Comparison of ENCODE assay signal across 10 mouse cellular contexts in genomic region chr12:35331303-35331702, GRCm38 (mm10).
DNase-seq lines count a peak whose midpoint lies in the region; ATAC-seq and TF ChIP-seq lines count a peak whose summit lies in the region.
"Had no signal": no experiment of that assay in that cellular context is flagged by ENCODE, and none has a peak within 500 bp of the region (broad histone marks: within the 10 kb centered on the region; RNA-seq: fewer than 3 reads in every experiment).

No protein-coding gene starts in this region.

- no peak for TF ChIP-seq EP300 in liver, postnatal 0 days (IDR thresholded peaks at IDR 0.05; ENCODE audit: low read depth)

- H3K9me3 ChIP-seq in neural tube, embryonic 11.5 days (ENCODE audit: control insufficient read depth, low read length) = no peaks in the 10 kb centered on the region
- no peaks in the 10 kb centered on the region for H3K9me3 ChIP-seq in neural tube, embryonic 15.5 days (replicated peaks)
- H3K9me3 ChIP-seq in liver, postnatal 0 days (ENCODE audit: low read length) = no peaks in the 10 kb centered on the region
- H3K9me3 ChIP-seq: liver, embryonic 13.5 days had no signal

- DNase-seq in embryo, embryonic 10 days (ENCODE audit: low spot score) = peak; percentile 23
- DNase-seq in embryo, embryonic 11 days = no peak
- DNase-seq in neural tube, embryonic 11.5 days (ENCODE audit: low spot score) = peak; percentile 10
- peak; percentile 43 for DNase-seq in liver, postnatal 0 days
- no peak for DNase-seq in ovary, adult 18-20 months (ENCODE audit: low spot score)
- no peak for DNase-seq in gastrocnemius, postnatal 14 days
- no peak for DNase-seq in adrenal gland, adult (ENCODE audit: inconsistent age in 2 of 2, low spot score in 1 of 2)
- DNase-seq: liver, embryonic 13.5 days; right cerebral cortex, postnatal 25 days had no signal

- no peak overlapping the region for H3K9ac ChIP-seq in neural tube, embryonic 11.5 days (ENCODE audit: low read length)
- H3K9ac ChIP-seq in neural tube, embryonic 15.5 days (replicated peaks) = no peak overlapping the region
- H3K9ac ChIP-seq in liver, postnatal 0 days (replicated peaks) = no peak overlapping the region
- H3K9ac ChIP-seq: liver, embryonic 13.5 days had no signal

- TF ChIP-seq CTCF in liver, postnatal 0 days (IDR thresholded peaks at IDR 0.05; ENCODE audit: low read depth) = peak; percentile 77

- 91% methylated on average over 3 of the region's 3 CpGs for WGBS in neural tube, embryonic 11.5 days
- whole genome bisulfite sequencing in neural tube, embryonic 15.5 days = 97% methylated on average over 3 of the region's 3 CpGs
- 88% methylated on average over 3 of the region's 3 CpGs for WGBS in liver, postnatal 0 days (ENCODE audit: insufficient replicate concordance)

- no peaks in the 10 kb centered on the region for H3K4me1 ChIP-seq in neural tube, embryonic 11.5 days (ENCODE audit: control insufficient read depth, insufficient read depth, low read length)
- H3K4me1 ChIP-seq in neural tube, embryonic 15.5 days = no peaks in the 10 kb centered on the region
- H3K4me1 ChIP-seq in liver, postnatal 0 days (ENCODE audit: insufficient read depth) = no peaks in the 10 kb centered on the region
- H3K4me1 ChIP-seq: liver, embryonic 13.5 days had no signal

- intact Hi-C loops in gastrocnemius, postnatal 14 days (cut with DNase I; ENCODE audit: low total_unique reads) = loop anchor here (10.0 kb wide), 1 partner anchor 107 kb away; no protein-coding TSS in a partner anchor

- ATAC-seq in neural tube, embryonic 11.5 days (ENCODE audit: insufficient read depth, low FRiP score, low TSS enrichment) = no peak
- ATAC-seq in neural tube, embryonic 15.5 days (ENCODE audit: low FRiP score) = no peak
- no peak for ATAC-seq in liver, postnatal 0 days

- H3K4me3 ChIP-seq in neural tube, embryonic 11.5 days (ENCODE audit: low read depth, low read length) = no peak overlapping the region
- no peak overlapping the region for H3K4me3 ChIP-seq in neural tube, embryonic 15.5 days (replicated peaks)
- H3K4me3 ChIP-seq in liver, postnatal 0 days (ENCODE audit: low read depth, low read length) = no peak overlapping the region
- H3K4me3 ChIP-seq: liver, embryonic 13.5 days had no signal

- no peak overlapping the region for H3K27ac ChIP-seq in neural tube, embryonic 11.5 days (ENCODE audit: low read depth, low read length)
- no peak overlapping the region for H3K27ac ChIP-seq in neural tube, embryonic 15.5 days (replicated peaks)
- H3K27ac ChIP-seq in liver, postnatal 0 days (ENCODE audit: low read depth) = no peak overlapping the region
- H3K27ac ChIP-seq: liver, embryonic 13.5 days had no signal

- no peaks in the 10 kb centered on the region for H3K36me3 ChIP-seq in neural tube, embryonic 11.5 days (ENCODE audit: control insufficient read depth, insufficient read depth, low read length)
- H3K36me3 ChIP-seq in neural tube, embryonic 15.5 days = no peaks in the 10 kb centered on the region
- H3K36me3 ChIP-seq in liver, postnatal 0 days (replicated peaks; ENCODE audit: insufficient read depth, low read length) = no peaks in the 10 kb centered on the region
- H3K36me3 ChIP-seq: liver, embryonic 13.5 days had no signal

- no peak overlapping the region for H3K4me2 ChIP-seq in neural tube, embryonic 11.5 days (ENCODE audit: low read depth)
- no peak overlapping the region for H3K4me2 ChIP-seq in neural tube, embryonic 15.5 days
- no peak overlapping the region for H3K4me2 ChIP-seq in liver, postnatal 0 days (ENCODE audit: low read depth, low read length)
- H3K4me2 ChIP-seq: liver, embryonic 13.5 days had no signal

- no peaks in the 10 kb centered on the region for H3K27me3 ChIP-seq in neural tube, embryonic 11.5 days (ENCODE audit: control insufficient read depth, insufficient read depth, low read length)
- no peaks in the 10 kb centered on the region for H3K27me3 ChIP-seq in neural tube, embryonic 15.5 days (replicated peaks)
- no peaks in the 10 kb centered on the region for H3K27me3 ChIP-seq in liver, postnatal 0 days (ENCODE audit: insufficient read depth, low read length)
- H3K27me3 ChIP-seq: liver, embryonic 13.5 days had no signal

Comparison
In these comparisons a context has a peak if more than half of its experiments do, and no peak if none do; other contexts are left out.
1. DNase-seq: peak in embryo, embryonic 10 days (single experiment), neural tube, embryonic 11.5 days (single experiment) and liver, postnatal 0 days (single experiment); none in embryo, embryonic 11 days (single experiment), ovary, adult 18-20 months (single experiment), gastrocnemius, postnatal 14 days (single experiment) and adrenal gland, adult (0 of 2).